Mouse (Mus musculus) ES-E14 (cell line): ENCODE measurements around the gene Slc6a21. TPM values are rescaled to one million over a fixed set of nuclear protein-coding genes. Genes with fewer than 3 reads are reported as not detected.
A peak's percentile ranks its signal among the peaks of the same experiment; 100 is the strongest.

ENCODE experiments used
- DNase-seq: peaks from one replicate; pipeline ENCODE4 v3.0.0-alpha.2; 2013; ENCODE audit warnings: low read depth, low spot score
- H3K27ac ChIP-seq: 2 replicates; pipeline ENCODE4 v1.5.1; 2012; ENCODE audit warnings: low read depth, mild to moderate bottlenecking, low read length, moderate library complexity, mixed read lengths; ENCODE audit not compliant: poor library complexity, insufficient read depth, severe bottlenecking
- H3K36me3 ChIP-seq: 2 replicates; pipeline ENCODE4 v1.6.1; 2012; ENCODE audit warnings: mild to moderate bottlenecking, low read length, moderate library complexity, mixed read lengths; ENCODE audit not compliant: control insufficient read depth, poor library complexity, insufficient read depth, severe bottlenecking
- H3K4me1 ChIP-seq, 2 experiments: fragments of 150-350 bp in 1 of 2; sonication (generic) in 1 of 2; 2 replicates each; pipeline ENCODE4 v1.6.1; 2012; ENCODE audit warnings: low read length in 2 of 2, mild to moderate bottlenecking in 1 of 2, mixed read lengths in 1 of 2; ENCODE audit not compliant: control insufficient read depth in 2 of 2, insufficient read depth in 2 of 2, poor library complexity in 1 of 2
- H3K4me3 ChIP-seq, 2 experiments: fragments of 150-350 bp in 1 of 2; sonication (generic) in 1 of 2; 2 replicates each; pipeline ENCODE4 v1.5.1; 2012; ENCODE audit warnings: low read length in 2 of 2, low read depth in 1 of 2, mild to moderate bottlenecking in 1 of 2, mixed read lengths in 1 of 2; ENCODE audit not compliant: insufficient read depth in 1 of 2, poor library complexity in 1 of 2, severe bottlenecking in 1 of 2
- H3K9ac ChIP-seq: 2 replicates; pipeline ENCODE4 v1.6.1; 2012; ENCODE audit warnings: low read depth, mild to moderate bottlenecking, low read length, mixed read lengths; ENCODE audit not compliant: poor library complexity, insufficient read depth, severe bottlenecking
- H3K9me3 ChIP-seq: fragments of 150-350 bp; sonication (generic); 2 replicates; pipeline ENCODE4 v1.6.1; 2012; ENCODE audit warnings: low read depth, mild to moderate bottlenecking, low read length; ENCODE audit not compliant: control insufficient read depth, insufficient read depth
- CHD2 ChIP-seq: IDR thresholded peaks from 2 replicates; pipeline ENCODE4 v1.6.1; 2014; ENCODE audit warnings: mild to moderate bottlenecking, low read depth, low read length, inconsistent platforms
- HCFC1 ChIP-seq: IDR thresholded peaks from 2 replicates; pipeline ENCODE4 v1.6.1; 2012; ENCODE audit warnings: low read length, inconsistent platforms, borderline replicate concordance; ENCODE audit not compliant: insufficient read depth
- MAFK ChIP-seq: IDR thresholded peaks from 2 replicates; pipeline ENCODE4 v1.6.1; 2014; ENCODE audit warnings: mild to moderate bottlenecking, low read depth, low read length, inconsistent platforms; ENCODE audit not compliant: insufficient read depth
- ZC3H11A ChIP-seq: IDR thresholded peaks from 2 replicates; pipeline ENCODE4 v1.6.1; 2012; ENCODE audit warnings: low read depth, mild to moderate bottlenecking, inconsistent platforms, low read length, borderline replicate concordance
- ZNF384 ChIP-seq: IDR thresholded peaks from 2 replicates; pipeline ENCODE4 v1.6.1; 2012; ENCODE audit warnings: low read depth, low read length, inconsistent platforms
- in situ Hi-C, 2 experiments: fragments of 600-800 bp; cut with MboI; formaldehyde crosslinking; loops; one replicate each; pipeline ENCODE4 v1.15.1; 2025; ENCODE audit warnings: low sequenced_read_pairs in 2 of 2, inconsistent platforms in 1 of 2; ENCODE audit not compliant: unreplicated experiment in 2 of 2
- total RNA-seq: library from RNA; depleted of rRNA; stranded (reverse); fragments of 300-350 nt; gene quantifications from 2 replicates; pipeline ENCODE4 v1.2.3, GENCODE M21; 2012

Slc6a21 gene
- total RNA-seq, 1 experiment, result 0.67 TPM

GRCm38 (mm10) chr7:45240109-45240508 is 37.2 kb upstream of the Slc6a21 start:
- H3K9ac ChIP-seq, result no peak overlapping the region; the same call in 1 of the 2 replicates
- H3K4me3 ChIP-seq, result no peak overlapping the region
- TF ChIP-seq CHD2 (no peak), ZC3H11A (no peak), MAFK (no peak), HCFC1 (no peak), ZNF384 (no peak)
- DNase-seq, result no peak
- H3K4me1 ChIP-seq, result peaks cover 11 to 26% of the 10 kb centered on the region in 2 experiments
- H3K27ac ChIP-seq, result peak overlapping the region; percentile 85; the same call in 1 of the 2 replicates
- in situ Hi-C loops, result no loop called here
- no peaks in the 10 kb centered on the region for H3K9me3 ChIP-seq
- H3K36me3 ChIP-seq, result no peaks in the 10 kb centered on the region

- no peaks in the 10 kb centered on the region for H3K9me3 ChIP-seq
- H3K4me3 ChIP-seq, result peak within 1 kb of the TSS; percentile 32 to 36
- in situ Hi-C loops, result no loop called here
- H3K36me3 ChIP-seq, result no peaks in the 10 kb centered on the region
- H3K9ac ChIP-seq, result peak within 1 kb of the TSS; percentile 73
- peak; percentile 89 for DNase-seq
- H3K4me1 ChIP-seq, result peaks cover 11 to 23% of the 10 kb centered on the region in 2 experiments
- TF ChIP-seq CHD2, result no peak
- no peak for TF ChIP-seq ZNF384
- TF ChIP-seq ZC3H11A, result no peak
- TF ChIP-seq HCFC1, result no peak
- TF ChIP-seq MAFK, result no peak
- peak within 1 kb of the TSS; percentile 85; the same call in 1 of the 2 replicates for H3K27ac ChIP-seq
These were observed 36.5 kb upstream of the Slc6a21 start, which contains the start of gene Slc6a16 for GRCm38 (mm10) chr7:45240633-45241388. Gene Slc6a16, plus strand, starts transcription at chr7:45241085.

GRCm38 (mm10) chr7:45241389-45241749 is 35.9 kb upstream of the Slc6a21 start:
- in situ Hi-C loops, result no loop called here
- Histone ChIP-seq H3K4me3 (peak overlapping the region; percentile 32 to 36; a peak in 3 of 4 replicates), H3K36me3 (no peaks in the 10 kb centered on the region), H3K27ac (peak overlapping the region; percentile 85; the same call in 1 of the 2 replicates), H3K9ac (peak overlapping the region; percentile 73; the same call in 1 of the 2 replicates), H3K9me3 (no peaks in the 10 kb centered on the region), H3K4me1 (peaks cover 11 to 23% of the 10 kb centered on the region in 2 experiments)
- DNase-seq, result no peak
- TF ChIP-seq HCFC1 (no peak), ZC3H11A (no peak), ZNF384 (no peak), CHD2 (no peak), MAFK (no peak)

GRCm38 (mm10) chr7:45247666-45248065 is 29.6 kb upstream of the Slc6a21 start:
- H3K9me3 ChIP-seq, result no peaks in the 10 kb centered on the region
- 0 out of 4 replicates have a peak, but pooled peaks cover 0 to 2% of the 10 kb centered on the region in 2 experiments for H3K4me1 ChIP-seq
- no peaks in the 10 kb centered on the region for H3K36me3 ChIP-seq
- in situ Hi-C loops, result no loop called here
- H3K27ac ChIP-seq, result peak overlapping the region; percentile 10; the same call in 1 of the 2 replicates
- H3K4me3 ChIP-seq, result no peak overlapping the region; a peak in 1 of 4 replicates
- no peak overlapping the region for H3K9ac ChIP-seq
- no peak for DNase-seq
- TF ChIP-seq ZNF384 (peak; percentile 88), CHD2 (no peak), HCFC1 (no peak)
